Mouse (Mus musculus) heart, postnatal 14 days (tissue): ENCODE measurements around the gene Hat1. TPM values are rescaled to one million over a fixed set of nuclear protein-coding genes. Genes with fewer than 3 reads are reported as not detected.
"Not testable (repeated sequence)": the region's sequence is repeated elsewhere in the genome, so short reads cannot be mapped to it uniquely, and the experiment has no call there.

ENCODE experiments used
- DNase-seq, 2 experiments: peaks; one replicate each; pipeline ENCODE4 v3.0.0; 2021 to 2022
- intact Hi-C: fragments of 180-260 bp; cut with DNase I; formaldehyde crosslinking; loops from one replicate; pipeline ENCODE4 v1.15.1; 2025
- long read RNA-seq, 2 experiments: library from polyadenylated mRNA; stranded (forward); transcript quantifications; one replicate each; pipeline ENCODE4 v2.0.0; 2021
- total RNA-seq, 2 experiments: library from RNA; stranded (reverse); gene quantifications; 2 replicates each; pipeline ENCODE4 v1.2.3; 2021

Hat1 gene
- total RNA-seq, result 10 to 100 TPM; 27.5 to 31.4 TPM
- long read RNA-seq, experiment 1, transcript Hat1-201 (11 exons, 1,576 nt), result major isoform, 42 of 45 reads
- long read RNA-seq, experiment 1, partial matches to known transcripts, result 1 of 45 reads
- long read RNA-seq, experiment 1, other reads (novel, unspliced or antisense), result 2 of 45 reads
- long read RNA-seq, experiment 2, transcript Hat1-201 (11 exons, 1,576 nt), result major isoform, 27 of 29 reads
- long read RNA-seq, experiment 2, partial matches to known transcripts, result 2 of 29 reads
- long read RNA-seq, experiment 2, other reads (novel, unspliced or antisense), result 0 of 29 reads

DNA sequence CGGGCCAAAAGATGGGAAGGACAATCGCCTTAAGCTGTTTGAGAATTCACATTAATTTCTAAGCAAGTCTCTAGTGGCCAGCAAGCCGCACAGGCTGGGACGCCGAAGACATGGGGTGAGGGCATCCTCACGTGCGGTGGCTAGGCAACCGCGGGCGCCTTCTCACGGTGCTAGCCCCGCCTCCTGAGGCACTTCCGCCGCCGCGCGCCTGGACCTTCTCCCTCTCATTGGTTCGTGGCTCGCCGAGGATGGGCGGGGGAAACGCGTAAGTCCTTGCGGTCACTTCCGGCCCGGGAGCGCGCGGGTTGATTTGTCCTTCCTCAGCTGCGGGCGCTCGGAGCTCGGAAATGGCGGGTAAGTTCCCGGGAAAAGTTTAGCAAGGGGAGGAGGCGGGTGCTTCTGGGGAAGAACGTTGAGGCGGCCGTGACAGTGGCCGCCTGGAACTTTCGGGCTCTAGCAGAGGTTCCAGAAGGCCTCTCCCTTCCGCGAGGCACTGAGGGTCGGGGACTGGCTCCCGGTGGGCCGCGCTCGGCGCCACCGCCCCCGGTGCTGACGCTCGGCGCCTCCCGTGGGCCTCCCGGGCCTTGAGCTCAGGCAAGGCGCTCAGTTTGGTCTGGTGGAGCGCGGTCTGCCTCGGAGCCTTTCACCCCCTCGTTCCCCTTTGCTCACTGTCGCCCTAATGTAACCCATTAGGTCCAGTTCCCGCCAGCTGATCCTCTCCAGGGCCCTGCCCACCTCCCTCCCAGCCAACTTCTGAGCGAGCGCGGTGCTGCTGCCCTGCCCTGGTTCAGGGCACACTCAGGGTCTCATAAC, at the start of gene Hat1:
Gene Hat1, plus strand, starts transcription at position 8 of the 813 bp plus-strand sequence.
- DNase-seq, result peak; percentile 95 to 97
- intact Hi-C loops, result loop anchor here (5.0 to 10.0 kb wide), 2 partner anchors 158 to 234 kb away; partner anchors contain the start of gene Dlx2

DNA sequence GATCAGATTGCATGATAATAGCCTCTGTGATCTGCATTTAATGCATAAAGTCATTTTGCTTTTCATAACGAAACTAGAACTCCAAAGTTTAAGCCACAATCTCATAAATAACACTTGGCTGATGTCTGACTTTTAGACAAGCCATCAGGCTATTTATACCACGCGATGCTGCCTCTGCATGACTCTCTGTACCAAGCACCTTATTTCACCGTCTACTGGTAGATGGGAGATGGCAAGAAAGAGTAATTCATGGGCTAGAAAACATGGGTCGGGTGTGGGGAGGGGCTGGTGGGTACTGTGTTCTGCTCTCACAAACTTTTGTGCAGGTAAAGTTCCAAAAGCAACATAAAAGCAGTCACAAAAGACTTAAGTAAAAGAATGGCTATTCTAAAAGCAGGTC, 48.6 kb upstream of the Hat1 start:
- no peak for DNase-seq
- intact Hi-C loops, result no loop called here

DNA sequence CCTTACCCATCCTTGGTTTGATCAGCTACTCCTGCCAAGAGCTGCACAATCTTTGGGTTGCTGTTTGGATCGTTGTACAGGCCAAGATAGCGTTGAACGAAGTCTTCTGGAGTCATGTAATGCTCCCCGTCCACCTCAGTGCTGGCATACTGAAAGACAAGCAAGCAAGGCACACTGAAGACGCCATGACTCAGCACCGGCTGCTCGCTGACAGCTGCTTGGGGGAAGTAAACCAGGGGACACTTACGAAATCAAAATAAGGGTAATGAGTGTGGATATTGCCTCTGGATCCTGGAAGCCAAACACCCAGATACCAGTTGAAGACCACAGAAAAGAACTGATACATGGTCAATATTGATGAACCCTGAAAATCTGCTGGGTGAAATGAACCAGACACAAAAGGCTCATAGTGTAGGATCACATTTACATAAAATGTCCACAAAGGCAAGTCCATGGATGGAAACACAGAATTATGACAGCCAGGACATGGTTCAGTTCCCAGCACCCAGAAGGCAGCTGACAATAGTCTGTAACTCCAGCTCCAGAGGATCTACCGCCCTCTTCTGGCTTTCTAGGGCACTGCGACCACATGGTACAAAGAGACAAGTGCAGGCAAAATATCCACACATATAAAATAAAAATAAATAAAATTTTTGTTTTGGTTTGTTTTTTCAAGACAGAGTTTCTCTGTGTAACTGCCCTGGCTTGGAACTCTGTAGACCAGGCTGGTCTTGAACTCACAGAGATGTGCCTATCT, 44.7 kb upstream of the Hat1 start:
- no peak for DNase-seq
- intact Hi-C loops, result no loop called here

DNA sequence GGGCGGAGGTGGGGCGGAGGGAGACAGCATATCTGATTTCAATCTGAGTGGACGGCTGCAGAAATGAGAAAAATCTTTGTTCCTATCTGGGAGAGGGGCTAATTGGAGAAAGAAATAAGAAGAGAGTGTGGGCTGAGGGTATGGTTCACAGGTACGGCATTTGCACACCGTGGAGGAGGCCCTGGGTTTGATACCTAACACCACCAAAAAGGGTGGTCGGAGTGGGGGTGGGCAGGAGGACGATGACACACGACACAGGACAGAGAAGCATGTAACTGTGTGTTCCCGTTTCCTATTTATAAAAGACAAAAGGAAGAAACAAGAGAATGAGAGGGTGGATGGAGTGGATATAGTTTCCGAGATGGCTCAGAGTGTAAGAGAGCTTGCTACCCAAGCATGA, 41.6 kb upstream of the Hat1 start:
- DNase-seq, result no peak
- intact Hi-C loops, result no loop called here

- intact Hi-C loops, result no loop called here
- no peak for DNase-seq
Measured at GRCm38 (mm10) chr2:71347732-71348490, 40.8 kb upstream of the Hat1 start.

- intact Hi-C loops, result no loop called here
- DNase-seq, result no peak
Measured at GRCm38 (mm10) chr2:71349511-71349910, 39.2 kb upstream of the Hat1 start.

DNA sequence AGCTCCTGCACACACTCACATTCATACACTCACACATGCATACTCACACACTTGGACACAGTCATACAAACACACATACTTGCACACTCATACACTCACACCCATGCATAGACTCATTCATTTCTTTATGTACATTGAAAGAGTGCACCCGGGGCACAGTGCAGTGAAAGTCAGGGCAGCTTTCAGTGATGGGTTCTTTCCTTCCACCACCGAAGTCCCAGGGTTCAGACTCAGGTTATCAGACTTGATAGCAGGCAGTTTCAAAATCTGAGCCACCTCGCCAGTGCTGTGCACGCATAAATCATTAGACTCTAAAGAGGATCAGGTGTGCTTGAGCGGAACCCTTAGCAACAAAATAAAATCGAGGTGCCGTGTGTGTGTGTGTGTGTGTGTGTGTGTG, 38.6 kb upstream of the Hat1 start:
- no peak for DNase-seq
- intact Hi-C loops, result no loop called here

- intact Hi-C loops, result no loop called here
- no peak for DNase-seq
Measured at GRCm38 (mm10) chr2:71350904-71351726, 37.6 kb upstream of the Hat1 start.

DNA sequence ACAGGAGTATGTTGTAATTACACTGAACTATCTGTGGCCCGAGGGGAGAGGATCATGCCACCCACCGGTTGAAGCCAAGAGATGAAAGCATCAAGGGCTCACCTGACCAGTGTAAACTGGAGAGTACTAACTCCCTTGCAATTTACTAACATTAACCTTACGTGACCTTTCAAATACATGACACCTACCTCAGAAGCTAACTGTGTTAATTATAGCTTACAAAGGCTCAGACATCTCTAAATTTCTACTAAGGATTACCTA, 37.1 kb upstream of the Hat1 start:
- DNase-seq, result no peak
- intact Hi-C loops, result no loop called here

GRCm38 (mm10) chr2:71353306-71354054, 35.3 kb upstream of the Hat1 start:
- intact Hi-C loops, result no loop called here
- peak in 1 of 2 experiments; percentile 23 for DNase-seq

- DNase-seq, result peak in 1 of 2 experiments; percentile 14
- intact Hi-C loops, result no loop called here
Measured at GRCm38 (mm10) chr2:71354055-71354425, 34.7 kb upstream of the Hat1 start.

- intact Hi-C loops, result no loop called here
- no peak for DNase-seq
Measured at GRCm38 (mm10) chr2:71358347-71358746, 30.4 kb upstream of the Hat1 start.

- intact Hi-C loops, result no loop called here
- DNase-seq, result no peak
Measured at GRCm38 (mm10) chr2:71360192-71360591, 28.6 kb upstream of the Hat1 start.

- no peak for DNase-seq
- intact Hi-C loops, result loop anchor here (5.0 kb wide), 1 partner anchor 181 kb away; the partner anchor contains the start of gene Dlx2
Measured at GRCm38 (mm10) chr2:71366618-71367124, 22.1 kb upstream of the Hat1 start.

DNA sequence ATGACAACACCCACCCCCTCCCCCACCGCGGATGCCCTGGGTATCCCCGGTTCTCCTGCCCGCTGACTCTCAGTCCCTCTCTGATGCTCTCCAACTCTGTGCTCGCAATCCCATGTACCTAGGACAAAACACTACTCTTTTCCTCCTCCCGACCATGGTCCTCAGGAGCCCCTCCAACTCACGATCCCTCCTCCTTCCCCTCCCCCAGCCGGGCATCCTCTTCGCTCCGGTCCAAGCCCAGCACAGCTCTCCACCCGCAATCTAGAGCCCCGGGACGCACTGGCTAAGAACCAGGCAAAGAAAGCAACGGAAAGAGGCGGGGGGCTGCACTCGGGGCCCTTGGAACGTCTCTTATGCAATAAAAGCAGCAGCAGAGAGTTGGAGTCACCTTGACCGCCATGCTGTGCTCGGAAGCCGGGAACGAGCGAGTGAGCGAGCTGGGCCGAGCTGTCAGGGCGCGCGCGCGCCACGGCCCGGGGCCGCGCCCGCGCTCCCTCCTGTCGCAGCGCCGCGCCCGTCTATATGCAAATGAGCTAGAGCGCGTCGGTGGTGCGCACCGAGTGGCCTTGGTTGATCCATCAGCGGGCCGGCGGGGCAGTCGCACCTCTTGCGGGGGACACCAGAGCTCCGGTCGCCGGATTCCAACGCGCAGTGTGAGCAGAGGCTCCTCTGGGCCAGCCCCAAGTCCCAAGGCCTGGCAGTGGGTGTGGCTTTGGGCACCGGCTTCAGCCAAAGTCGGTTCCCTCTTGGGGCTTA, 21.5 kb upstream of the Hat1 start, which contains the start of gene Slc25a12:
Gene Slc25a12, minus strand, starts transcription at position 625 of the 756 bp plus-strand sequence.
- intact Hi-C loops, result loop anchor here (5.0 kb wide), 1 partner anchor 180 kb away; the partner anchor contains the start of gene Dlx2
- DNase-seq, result peak; percentile 82

DNA sequence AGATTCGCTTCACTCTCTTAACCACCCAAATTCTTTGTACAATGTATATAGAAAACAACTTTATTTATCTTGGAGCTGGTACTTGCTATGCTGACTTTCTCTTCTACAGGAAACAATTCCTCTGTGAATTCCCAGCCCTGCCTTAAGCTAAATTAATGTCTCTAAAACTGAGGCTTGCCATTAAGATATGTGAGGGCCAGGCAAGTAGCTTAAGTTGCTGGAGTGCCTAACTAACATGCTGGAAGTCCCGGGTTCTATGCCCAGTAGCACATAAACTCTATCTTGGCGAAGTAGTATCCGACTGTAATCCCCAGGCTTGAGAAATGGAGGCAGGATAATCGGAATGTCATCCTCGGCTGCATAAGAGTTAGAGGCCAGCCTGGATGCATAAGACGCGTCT, 20.7 kb upstream of the Hat1 start:
- no peak for DNase-seq
- intact Hi-C loops, result loop anchor here (5.0 kb wide), 1 partner anchor 179 kb away; the partner anchor contains the start of gene Dlx2

DNA sequence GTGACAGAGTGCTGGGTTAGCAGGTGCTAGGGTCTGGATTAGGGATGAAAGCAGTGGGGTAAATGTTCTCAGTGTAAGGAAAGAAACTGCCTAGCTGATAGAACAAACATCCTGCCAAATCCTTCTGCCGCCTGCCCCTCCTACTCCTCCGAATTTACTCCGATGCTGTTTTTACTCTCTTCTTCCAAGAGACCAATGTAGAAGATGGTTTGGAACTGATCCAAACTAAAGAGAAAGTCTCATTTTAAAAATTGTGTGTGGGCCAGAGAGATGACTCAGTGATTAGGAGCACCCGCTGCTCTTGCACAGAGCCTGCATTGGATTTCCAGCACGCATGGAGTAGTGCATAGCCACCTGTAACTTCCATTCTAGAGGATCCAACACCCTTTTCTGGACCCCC, 17.0 kb upstream of the Hat1 start:
- intact Hi-C loops, result no loop called here
- no peak for DNase-seq

- DNase-seq, intact Hi-C loops: not testable (repeated sequence)
Measured at GRCm38 (mm10) chr2:71372261-71372660, 16.5 kb upstream of the Hat1 start.
